Mouse (Mus musculus) hindbrain, postnatal 0 days (tissue): ENCODE measurements at regions not wholly inside any gene's neighbourhood (a gene's known extent, or its start where the extent isn't known, plus 50 kb on each side); places are given as distances from the start of the nearest gene placed in this dataset.

Experiments
- ATAC-seq: fragments of 200-750 bp; cut with Nextera tagmentation; 2 replicates; pipeline ENCODE4 v1.8.0; 2017; ENCODE audit warnings: mild to moderate bottlenecking, moderate TSS enrichment, moderate library complexity
- DNase-seq: peaks from one replicate; pipeline ENCODE4 v3.0.0-alpha.2; 2015; ENCODE audit warnings: low spot score
- H3K27ac ChIP-seq: fragments of 300-500 bp; sonication (generic); 2 replicates; pipeline ENCODE4 v1.5.1; 2014; ENCODE audit warnings: mild to moderate bottlenecking
- H3K27me3 ChIP-seq: fragments of 300-500 bp; sonication (generic); 2 replicates; pipeline ENCODE4 v1.6.1; 2014; ENCODE audit warnings: low read length, mixed read lengths; ENCODE audit not compliant: insufficient read depth
- H3K36me3 ChIP-seq: fragments of 300-500 bp; sonication (generic); 2 replicates; pipeline ENCODE4 v1.6.1; 2014; ENCODE audit warnings: low read length, mixed read lengths; ENCODE audit not compliant: insufficient read depth
- H3K4me1 ChIP-seq: fragments of 300-500 bp; sonication (generic); 2 replicates; pipeline ENCODE4 v1.6.1; 2014; ENCODE audit warnings: antibody characterized with exemption, low read length, mixed read lengths; ENCODE audit not compliant: insufficient read depth
- H3K4me2 ChIP-seq: fragments of 300-500 bp; sonication (generic); 2 replicates; pipeline ENCODE4 v1.6.1; 2014; ENCODE audit warnings: low read depth, mild to moderate bottlenecking, low read length, moderate library complexity, mixed read lengths
- H3K4me3 ChIP-seq: fragments of 300-500 bp; sonication (generic); 2 replicates; pipeline ENCODE4 v1.5.1; 2014; ENCODE audit warnings: low read length
- H3K9ac ChIP-seq: fragments of 300-500 bp; sonication (generic); replicated peaks from 2 replicates; pipeline ENCODE4 v1.6.1; 2014; ENCODE audit warnings: mild to moderate bottlenecking, low read length, moderate library complexity, mixed read lengths
- H3K9me3 ChIP-seq: fragments of 300-500 bp; sonication (generic); 2 replicates; pipeline ENCODE4 v1.6.1; 2016; ENCODE audit warnings: low read length, mixed read lengths
- CTCF ChIP-seq: IDR thresholded peaks from 2 replicates; pipeline ENCODE4 v1.5.1; 2016; ENCODE audit warnings: antibody characterized with exemption, control low read depth, low read depth
- WGBS: fragments of 180-500 bp; shearing (Covaris S2); extraction: QIAGEN DNeasy Blood & Tissue Kit; methylation state at CpG from one replicate; pipeline ENCODE4 v1.1.7; 2014; 5-methylcytosine and 5-hydroxymethylcytosine counted together

DNA sequence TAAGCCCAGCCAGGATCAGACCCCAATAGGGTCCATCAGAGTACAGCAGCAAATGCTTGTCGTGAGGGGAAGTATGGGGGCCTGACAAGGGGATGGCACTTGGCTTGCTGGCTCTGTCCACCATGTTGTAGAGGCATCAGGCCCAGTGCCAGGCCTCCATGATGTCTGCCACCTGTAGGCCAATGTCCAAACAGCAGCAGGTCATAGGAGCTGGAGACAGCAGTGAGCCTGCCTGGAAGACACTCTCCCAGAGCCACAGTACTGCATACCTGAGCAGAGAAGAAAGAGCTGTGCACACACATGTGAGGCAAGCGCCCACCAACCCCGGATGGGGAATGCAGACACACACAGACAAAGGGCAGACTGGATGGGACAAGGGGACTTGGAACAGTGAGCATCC is 55.4 kb upstream of the Slc22a12 start:
- Histone ChIP-seq H3K4me2 (no peak overlapping the region), H3K27ac (no peak overlapping the region), H3K9me3 (no peaks in the 10 kb centered on the region), H3K4me1 (no peaks in the 10 kb centered on the region), H3K9ac (no peak overlapping the region), H3K4me3 (no peak overlapping the region), H3K27me3 (no peaks in the 10 kb centered on the region), H3K36me3 (no peaks in the 10 kb centered on the region)
- TF ChIP-seq CTCF, result peak; percentile 19; the same call in 1 of the 2 replicates
- WGBS, result 85% methylated on average over 3 of the region's 3 CpGs
- DNase-seq (no peak), ATAC-seq (0 out of 2 replicates have a peak, but pooled peaks have one; percentile 18)

DNA sequence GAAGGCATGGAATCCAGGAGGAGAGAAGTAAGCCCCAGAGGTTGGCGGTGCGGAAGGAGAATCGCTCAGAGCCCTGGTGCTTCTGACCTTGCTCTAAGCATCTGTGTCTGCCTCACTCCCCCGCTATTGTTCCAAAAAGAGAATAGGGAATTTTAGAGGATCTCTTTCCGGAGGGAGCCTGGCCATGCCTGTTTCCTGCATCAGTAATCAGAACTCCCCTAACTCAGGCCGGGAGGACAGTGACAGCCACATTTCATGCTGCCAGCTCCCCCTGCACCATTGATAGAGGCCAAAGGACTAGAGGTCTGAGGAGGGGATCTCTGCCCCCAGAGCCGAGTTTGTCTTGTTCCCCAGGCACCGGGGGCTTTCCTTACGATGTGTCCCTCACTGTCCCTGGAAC is 53.0 kb upstream of the Slc22a12 start:
- H3K9me3 ChIP-seq, result no peaks in the 10 kb centered on the region
- no peak overlapping the region for H3K4me3 ChIP-seq
- no peak overlapping the region for H3K27ac ChIP-seq
- DNase-seq (no peak), ATAC-seq (no peak)
- no peaks in the 10 kb centered on the region for H3K27me3 ChIP-seq
- no peak overlapping the region for H3K9ac ChIP-seq
- WGBS, result 43% methylated on average over 9 of the region's 9 CpGs
- H3K4me1 ChIP-seq, result no peaks in the 10 kb centered on the region
- no peak overlapping the region for H3K4me2 ChIP-seq
- no peaks in the 10 kb centered on the region for H3K36me3 ChIP-seq
- no peak for TF ChIP-seq CTCF
